Mouse (Mus musculus): Measurements from ENCODE around the gene Nosip. TPM values are rescaled to one million over a fixed set of nuclear protein-coding genes. Genes with fewer than 3 reads are reported as not detected.

Nosip gene
- polyA plus RNA-seq, 1 experiment from 2014 or later: 66.7 TPM

MicroRNA genes within 50 kb of the gene (microRNA counts, 519-probe panel; counts per million panel counts)
- microRNA mmu-miR-150: not detected

Small RNA genes within 50 kb of the gene (microRNA-seq; reads per million reads assigned to microRNA genes)
- gene Mir150: 7.5 reads per million, percentile 18 among the genes with 10 or more reads in this experiment
- 19.7 reads per million, percentile 30 among the genes with 10 or more reads in this experiment for gene Mir5121
- 1.5 reads per million for gene Mir7054

Other genes starting within 250 kb of the Nosip start
- 154 and 162 TPM in 2 replicates for gene Nup62, start 246.3 kb upstream of the Nosip start, polyA plus RNA-seq (2016; fragmentation: Nextera tagmentation; extraction: Ambion mirVana)
- gene Il4i1, start 246.0 kb upstream of the Nosip start, polyA plus RNA-seq (2016; fragmentation: Nextera tagmentation; extraction: Ambion mirVana): 1.2 and 1.8 TPM in 2 replicates
- 4.6 and 4.7 TPM in 2 replicates for gene Atf5, start 245.8 kb upstream of the Nosip start, polyA plus RNA-seq (2016; fragmentation: Nextera tagmentation; extraction: Ambion mirVana)
- 89.5 and 98.1 TPM in 2 replicates for gene Akt1s1, start 213.4 kb upstream of the Nosip start, polyA plus RNA-seq (2016; fragmentation: Nextera tagmentation; extraction: Ambion mirVana)
- 77.8 and 89.4 TPM in 2 replicates for gene Tbc1d17, start 213.3 kb upstream of the Nosip start, polyA plus RNA-seq (2016; fragmentation: Nextera tagmentation; extraction: Ambion mirVana)
- 38.1 and 38.4 TPM in 2 replicates for gene Pnkp, start 205.3 kb upstream of the Nosip start, polyA plus RNA-seq (2016; fragmentation: Nextera tagmentation; extraction: Ambion mirVana)
- gene Ptov1, start 192.6 kb upstream of the Nosip start, polyA plus RNA-seq (2016; fragmentation: Nextera tagmentation; extraction: Ambion mirVana): 478 and 516 TPM in 2 replicates
- 213 and 220 TPM in 2 replicates for gene Med25, start 169.7 kb upstream of the Nosip start, polyA plus RNA-seq (2016; fragmentation: Nextera tagmentation; extraction: Ambion mirVana)
- gene Fuz, start 166.3 kb upstream of the Nosip start, polyA plus RNA-seq (2016; fragmentation: Nextera tagmentation; extraction: Ambion mirVana): 26.9 and 30.6 TPM in 2 replicates
- 74.2 and 77.0 TPM in 2 replicates for gene Ap2a1, start 132.9 kb upstream of the Nosip start, polyA plus RNA-seq (2016; fragmentation: Nextera tagmentation; extraction: Ambion mirVana)
- 0.11 and 0.14 TPM in 2 replicates for gene Tsks, start 119.2 kb upstream of the Nosip start, polyA plus RNA-seq (2016; fragmentation: Nextera tagmentation; extraction: Ambion mirVana)
- gene Cpt1c, start 87.6 kb upstream of the Nosip start, polyA plus RNA-seq (2016; fragmentation: Nextera tagmentation; extraction: Ambion mirVana): 22.3 and 26.8 TPM in 2 replicates
- 908 and 945 TPM in 2 replicates for gene Prmt1, start 75.9 kb upstream of the Nosip start, polyA plus RNA-seq (2016; fragmentation: Nextera tagmentation; extraction: Ambion mirVana)
- gene Irf3, start 64.8 kb upstream of the Nosip start, polyA plus RNA-seq (2016; fragmentation: Nextera tagmentation; extraction: Ambion mirVana): 69.5 and 71.2 TPM in 2 replicates
- 77.4 and 78.4 TPM in 2 replicates for gene Bcl2l12, start 63.7 kb upstream of the Nosip start, polyA plus RNA-seq (2016; fragmentation: Nextera tagmentation; extraction: Ambion mirVana)
- gene Scaf1, start 46.1 kb upstream of the Nosip start, polyA plus RNA-seq (2016; fragmentation: Nextera tagmentation; extraction: Ambion mirVana): 39.6 and 44.8 TPM in 2 replicates
- 22.0 and 23.6 TPM in 2 replicates for gene Rras, start 44.5 kb upstream of the Nosip start, polyA plus RNA-seq (2016; fragmentation: Nextera tagmentation; extraction: Ambion mirVana)
- 10.8 and 11.3 TPM in 2 replicates for gene Prr12, start 9.5 kb upstream of the Nosip start, polyA plus RNA-seq (2016; fragmentation: Nextera tagmentation; extraction: Ambion mirVana)
- gene Prrg2, start 248 bp downstream of the Nosip start, polyA plus RNA-seq (2016; fragmentation: Nextera tagmentation; extraction: Ambion mirVana): 17.0 and 17.3 TPM in 2 replicates
- 122 and 128 TPM in 2 replicates for gene Rcn3, start 29.8 kb downstream of the Nosip start, polyA plus RNA-seq (2016; fragmentation: Nextera tagmentation; extraction: Ambion mirVana)
- gene Fcgrt, start 41.4 kb downstream of the Nosip start, polyA plus RNA-seq (2016; fragmentation: Nextera tagmentation; extraction: Ambion mirVana): 12.0 and 15.3 TPM in 2 replicates
- gene Rps11, start 62.0 kb downstream of the Nosip start, polyA plus RNA-seq (2016; fragmentation: Nextera tagmentation; extraction: Ambion mirVana): 1,493 and 1,787 TPM in 2 replicates
- gene Rpl13a, start 66.3 kb downstream of the Nosip start, polyA plus RNA-seq (2016; fragmentation: Nextera tagmentation; extraction: Ambion mirVana): 1,083 and 1,243 TPM in 2 replicates
- gene Gm45713, start 73.8 kb downstream of the Nosip start, polyA plus RNA-seq (2016; fragmentation: Nextera tagmentation; extraction: Ambion mirVana): 0.11 and 0.19 TPM in 2 replicates
- 1.1 and 1.4 TPM in 2 replicates for gene Flt3l, start 74.0 kb downstream of the Nosip start, polyA plus RNA-seq (2016; fragmentation: Nextera tagmentation; extraction: Ambion mirVana)
- 108 and 111 TPM in 2 replicates for gene Pih1d1, start 91.9 kb downstream of the Nosip start, polyA plus RNA-seq (2016; fragmentation: Nextera tagmentation; extraction: Ambion mirVana)
- gene Aldh16a1, start 92.2 kb downstream of the Nosip start, polyA plus RNA-seq (2016; fragmentation: Nextera tagmentation; extraction: Ambion mirVana): 45.7 and 51.2 TPM in 2 replicates
- gene Slc17a7, start 101.5 kb downstream of the Nosip start, polyA plus RNA-seq (2016; fragmentation: Nextera tagmentation; extraction: Ambion mirVana): 0.25 and 0.52 TPM in 2 replicates
- gene Gfy, start 117.1 kb downstream of the Nosip start, polyA plus RNA-seq (2016; fragmentation: Nextera tagmentation; extraction: Ambion mirVana): not detected in 2 replicates
- gene Pth2, start 118.6 kb downstream of the Nosip start, polyA plus RNA-seq (2016; fragmentation: Nextera tagmentation; extraction: Ambion mirVana): not detected in 2 replicates
- 0.73 and 0.88 TPM in 2 replicates for gene Ccdc155, start 142.5 kb downstream of the Nosip start, polyA plus RNA-seq (2016; fragmentation: Nextera tagmentation; extraction: Ambion mirVana)
- 0.72 and 1.4 TPM in 2 replicates for gene Dkkl1, start 149.7 kb downstream of the Nosip start, polyA plus RNA-seq (2016; fragmentation: Nextera tagmentation; extraction: Ambion mirVana)
- gene Tead2, start 153.3 kb downstream of the Nosip start, polyA plus RNA-seq (2016; fragmentation: Nextera tagmentation; extraction: Ambion mirVana): 365 and 367 TPM in 2 replicates
- 0.43 and 0.65 TPM in 2 replicates for gene Cd37, start 176.7 kb downstream of the Nosip start, polyA plus RNA-seq (2016; fragmentation: Nextera tagmentation; extraction: Ambion mirVana)
- 0.07 TPM in 1 of 2 replicates, not detected in the other for gene Slc6a16, start 178.7 kb downstream of the Nosip start, polyA plus RNA-seq (2016; fragmentation: Nextera tagmentation; extraction: Ambion mirVana)
- not detected in 2 replicates for gene Slc6a21, start 215.1 kb downstream of the Nosip start, polyA plus RNA-seq (2016; fragmentation: Nextera tagmentation; extraction: Ambion mirVana)

Measured in midbrain, embryonic 10.5 days (tissue).